Mouse (Mus musculus) adipose tissue, adult 10 weeks (tissue): ENCODE data around the gene Rbm7. TPM values are rescaled to one million over a fixed set of nuclear protein-coding genes. Genes with fewer than 3 reads are reported as not detected.

Source experiments
- polyA plus RNA-seq: library from polyadenylated mRNA; stranded (reverse); fragments of 350-450 nt; fragmentation: Illumina TruSeq; extraction: RNeasy Lipid Tissue Mini Kit (QIAGEN cat#74804); gene quantifications from one replicate; pipeline ENCODE4 v1.2.3, GENCODE M21; 2014; ENCODE audit warnings: low read depth, low replicate concordance

Gene Rbm7
- polyA plus RNA-seq = 55.5 TPM

DNA sequence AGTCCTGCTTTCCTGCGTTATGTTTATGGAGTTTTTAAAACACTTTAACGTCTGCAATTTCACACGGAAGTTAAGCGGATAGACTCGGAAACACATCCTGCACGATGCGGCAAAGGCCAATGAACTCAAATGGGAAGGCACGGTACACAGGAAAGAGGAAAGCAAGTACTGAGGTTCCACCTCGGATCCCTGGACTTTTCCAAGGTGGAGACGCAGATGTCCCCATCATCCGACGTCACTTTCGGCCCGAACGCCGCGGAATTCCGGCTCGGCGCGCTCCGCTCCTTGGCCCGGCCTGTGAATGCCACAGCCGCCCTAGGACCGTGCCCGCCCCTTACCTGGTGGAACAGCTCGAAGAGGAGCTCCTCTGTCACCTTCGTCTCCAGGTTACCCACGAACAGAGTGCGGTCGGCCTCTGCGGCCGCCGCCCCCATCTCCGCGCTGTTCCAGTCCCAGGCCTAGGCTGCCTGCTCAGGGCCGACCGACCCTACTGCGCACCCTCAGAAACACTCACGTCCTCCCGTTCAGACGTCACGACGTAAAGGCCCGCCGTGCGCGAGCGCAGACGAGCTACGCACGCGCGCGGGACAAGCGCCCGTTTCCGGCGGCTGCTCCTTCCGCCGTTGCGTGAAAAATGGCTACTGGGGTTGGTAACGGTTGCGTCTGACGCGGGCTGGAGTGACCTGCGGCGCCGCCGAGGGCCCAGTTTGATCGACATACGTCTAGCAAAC, at the start of gene Rbm7, which contains the start of gene Gm5617:
Rbm7 (minus strand) TSS at position 483 of the 731 bp plus-strand sequence.
Gm5617 (plus strand) TSS at position 626 of the 731 bp plus-strand sequence.

DNA sequence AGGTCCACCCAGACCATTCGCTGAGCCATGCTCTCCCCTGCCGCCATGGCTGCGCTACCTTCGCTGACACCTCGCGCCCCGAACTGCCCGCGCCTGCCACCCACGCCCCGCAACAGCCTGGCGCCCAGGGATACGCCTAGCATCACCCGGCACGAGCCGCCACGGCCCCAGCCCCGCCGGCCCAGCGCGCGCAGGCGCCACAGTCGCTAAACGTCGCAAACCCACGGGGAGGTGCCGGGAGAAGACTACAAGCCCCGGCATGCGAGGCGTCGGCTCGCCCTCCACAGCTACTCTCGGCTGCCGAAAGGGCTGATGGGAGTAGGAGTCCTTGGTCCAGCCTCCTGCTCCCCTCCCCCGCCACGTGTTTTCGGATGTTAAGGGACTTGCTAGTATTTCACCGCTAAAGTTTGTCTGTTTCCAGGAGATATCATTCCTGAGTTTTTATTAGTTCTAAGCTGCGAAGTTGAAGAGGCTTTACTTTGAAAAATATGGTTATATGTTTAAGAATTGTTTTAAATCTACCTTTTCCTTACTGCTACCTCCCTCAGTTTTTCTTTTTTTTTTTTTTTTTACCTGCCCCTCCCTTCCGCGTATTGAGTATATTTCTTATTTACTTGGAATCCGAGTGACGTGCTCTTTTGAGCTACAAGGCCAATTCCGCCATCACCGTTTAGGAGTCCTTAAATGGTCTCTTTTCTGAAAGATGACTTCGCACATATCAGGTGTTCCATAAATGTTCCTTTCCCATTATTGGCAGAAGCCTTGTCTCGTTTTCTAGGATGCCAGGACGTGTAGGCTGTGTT, 14.5 kb downstream of the Rbm7 start, which contains the start of gene Rexo2:
Rexo2 (minus strand) TSS at position 213 of the 803 bp plus-strand sequence.

Other genes with a start within 250 kb of the Rbm7 start
- gene Nxpe2, start 141.8 kb downstream of the Rbm7 start, polyA plus RNA-seq = 32.9 TPM
- gene Rexo2, start 14.7 kb downstream of the Rbm7 start, polyA plus RNA-seq = 83.3 TPM
- gene Gm5617, start 143 bp upstream of the Rbm7 start, polyA plus RNA-seq = 112 TPM
- 112 TPM for gene Nnmt, start 109.9 kb upstream of the Rbm7 start, polyA plus RNA-seq